Mouse (Mus musculus) liver, adult 2 months (tissue): ENCODE data around the gene Ttc38.

ENCODE experiments used
- CTCF ChIP-seq: fragments of 200-500 bp; IDR thresholded peaks from 2 replicates; pipeline ENCODE4 v1.5.1; 2011; ENCODE audit warnings: low read depth, low read length, control low read depth
- POLR2A ChIP-seq: fragments of 200-500 bp; IDR thresholded peaks from 2 replicates; pipeline ENCODE4 v1.6.1; 2011; ENCODE audit warnings: low read length, control low read depth; ENCODE audit not compliant: insufficient read depth; ENCODE audit errors: extremely low read depth

- TF ChIP-seq CTCF (no peak; the same call in 1 of the 2 replicates), POLR2A (no peak)
Observed at GRCm38 (mm10) chr15:85835335-85835734, 3.2 kb downstream of the Ttc38 start.
